Mouse (Mus musculus) embryonic fibroblast, embryonic 13.5 days (primary cell): ENCODE results near the gene Capn1. TPM values are rescaled to one million over a fixed set of nuclear protein-coding genes. Genes with fewer than 3 reads are reported as not detected.

Source experiments
- H3K27ac ChIP-seq: 2 replicates; pipeline ENCODE4 v1.5.1; 2012; ENCODE audit warnings: low read length, control low read depth, inconsistent platforms; ENCODE audit not compliant: insufficient read depth
- H3K4me1 ChIP-seq: 2 replicates; pipeline ENCODE4 v1.6.1; 2011; ENCODE audit warnings: low read length; ENCODE audit not compliant: control insufficient read depth, insufficient read depth
- H3K4me3 ChIP-seq: 2 replicates; pipeline ENCODE4 v1.5.1; 2011; ENCODE audit warnings: mild to moderate bottlenecking, control low read depth, low read length; ENCODE audit not compliant: insufficient read depth
- CTCF ChIP-seq: IDR thresholded peaks from 2 replicates; pipeline ENCODE4 v1.5.1; 2011; ENCODE audit warnings: mild to moderate bottlenecking, control low read depth, low read length, moderate library complexity, borderline replicate concordance; ENCODE audit not compliant: insufficient read depth
- POLR2A ChIP-seq: IDR thresholded peaks from 2 replicates; pipeline ENCODE4 v1.6.1; 2011; ENCODE audit warnings: low read depth, mild to moderate bottlenecking, control low read depth, low read length, moderate library complexity
- polyA plus RNA-seq: library from polyadenylated mRNA; stranded (reverse); fragments of >200 nt; gene quantifications from 2 replicates; pipeline ENCODE4 v1.2.4, GENCODE M21; 2011; ENCODE audit warnings: low read depth; ENCODE audit not compliant: missing spikeins, insufficient read length

Gene Capn1
- polyA plus RNA-seq, 1 experiment = 46.5 TPM

- no peak overlapping the region for H3K27ac ChIP-seq
- TF ChIP-seq CTCF = no peak
- TF ChIP-seq POLR2A = no peak
- no peak overlapping the region for H3K4me3 ChIP-seq
- no peaks in the 10 kb centered on the region for H3K4me1 ChIP-seq
Measured at GRCm38 (mm10) chr19:5975676-5976075, 40.0 kb downstream of the Capn1 start.

- Histone ChIP-seq H3K4me3 (no peak overlapping the region), H3K27ac (no peak overlapping the region), H3K4me1 (no peaks in the 10 kb centered on the region)
- no peak for TF ChIP-seq POLR2A
- no peak for TF ChIP-seq CTCF
Measured at GRCm38 (mm10) chr19:5975112-5975511, 40.6 kb downstream of the Capn1 start.

- H3K4me3 ChIP-seq = no peak overlapping the region
- TF ChIP-seq CTCF = no peak
- no peak for TF ChIP-seq POLR2A
- H3K4me1 ChIP-seq = no peaks in the 10 kb centered on the region
- H3K27ac ChIP-seq = no peak overlapping the region
Measured at GRCm38 (mm10) chr19:5967664-5968063, 48.0 kb downstream of the Capn1 start.

- Histone ChIP-seq H3K4me3 (no peak overlapping the region), H3K27ac (no peak overlapping the region), H3K4me1 (no peaks in the 10 kb centered on the region)
- TF ChIP-seq POLR2A (no peak), CTCF (no peak)
Measured at GRCm38 (mm10) chr19:5966786-5967185, 48.9 kb downstream of the Capn1 start.

GRCm38 (mm10) chr19:5965910-5966309 is 49.8 kb downstream of the Capn1 start:
- no peaks in the 10 kb centered on the region for H3K4me1 ChIP-seq
- TF ChIP-seq CTCF = no peak
- no peak for TF ChIP-seq POLR2A
- H3K27ac ChIP-seq = no peak overlapping the region
- no peak overlapping the region for H3K4me3 ChIP-seq

GRCm38 (mm10) chr19:5965280-5965679 is 50.4 kb downstream of the Capn1 start:
- TF ChIP-seq CTCF (peak; percentile 87), POLR2A (no peak)
- no peak overlapping the region for H3K27ac ChIP-seq
- no peaks in the 10 kb centered on the region for H3K4me1 ChIP-seq
- no peak overlapping the region for H3K4me3 ChIP-seq

GRCm38 (mm10) chr19:5964804-5965203 is 50.9 kb downstream of the Capn1 start:
- TF ChIP-seq CTCF (no peak), POLR2A (no peak)
- Histone ChIP-seq H3K27ac (no peak overlapping the region), H3K4me1 (no peaks in the 10 kb centered on the region), H3K4me3 (peak overlapping the region; percentile 92; the same call in 1 of the 2 replicates)

GRCm38 (mm10) chr19:5963883-5964562 is 51.7 kb downstream of the Capn1 start, which contains the start of gene Pola2:
Pola2 (minus strand) TSS chr19:5964202.
- Histone ChIP-seq H3K4me3 (peak within 1 kb of the TSS; percentile 92), H3K4me1 (no peaks in the 10 kb centered on the region), H3K27ac (peak within 1 kb of the TSS; percentile 43)
- TF ChIP-seq CTCF (no peak), POLR2A (peak; percentile 66)

GRCm38 (mm10) chr19:5962651-5963050 is 53.0 kb downstream of the Capn1 start:
- H3K4me3 ChIP-seq = peak overlapping the region; percentile 92
- H3K27ac ChIP-seq = no peak overlapping the region
- no peaks in the 10 kb centered on the region for H3K4me1 ChIP-seq
- TF ChIP-seq CTCF (peak; percentile 28; the same call in 1 of the 2 replicates), POLR2A (no peak)

GRCm38 (mm10) chr19:5957371-5957770 is 58.3 kb downstream of the Capn1 start:
- H3K4me3 ChIP-seq = no peak overlapping the region
- H3K27ac ChIP-seq = no peak overlapping the region
- no peak for TF ChIP-seq POLR2A
- no peak for TF ChIP-seq CTCF
- peaks cover 13% of the 10 kb centered on the region; the same call in 1 of the 2 replicates for H3K4me1 ChIP-seq

- Histone ChIP-seq H3K4me3 (no peak overlapping the region), H3K27ac (peak overlapping the region; percentile 17; the same call in 1 of the 2 replicates)
Measured at GRCm38 (mm10) chr19:5956685-5957084, 59.0 kb downstream of the Capn1 start.

More at GRCm38 (mm10) chr19:5956685-5957084, 59.0 kb downstream of the Capn1 start:
- no peak for TF ChIP-seq POLR2A
- TF ChIP-seq CTCF = 0 out of 2 replicates have a peak, but pooled peaks have one; percentile 16
- peaks cover 13% of the 10 kb centered on the region; the same call in 1 of the 2 replicates for H3K4me1 ChIP-seq
